Mouse (Mus musculus) forebrain, embryonic 12.5 days (tissue): Measurements from ENCODE around the gene Kcnt2. TPM values are rescaled to one million over a fixed set of nuclear protein-coding genes. Genes with fewer than 3 reads are reported as not detected.

Experiments
- ATAC-seq: fragments of 200-750 bp; cut with Nextera tagmentation; 2 replicates; pipeline ENCODE4 v1.8.0; 2017; ENCODE audit warnings: moderate TSS enrichment; ENCODE audit not compliant: low FRiP score
- H3K27ac ChIP-seq: fragments of 300-500 bp; sonication (generic); 2 replicates; pipeline ENCODE4 v1.5.1; 2016; ENCODE audit warnings: mild to moderate bottlenecking
- H3K27me3 ChIP-seq: fragments of 300-500 bp; sonication (generic); 2 replicates; pipeline ENCODE4 v1.6.1; 2016; ENCODE audit warnings: mild to moderate bottlenecking
- H3K36me3 ChIP-seq: fragments of 300-500 bp; sonication (generic); replicated peaks from 2 replicates; pipeline ENCODE4 v1.6.1; 2016; ENCODE audit warnings: mild to moderate bottlenecking
- H3K4me1 ChIP-seq: fragments of 300-500 bp; sonication (generic); 2 replicates; pipeline ENCODE4 v1.6.1; 2016
- H3K4me2 ChIP-seq: fragments of 300-500 bp; sonication (generic); 2 replicates; pipeline ENCODE4 v1.6.1; 2016; ENCODE audit warnings: mild to moderate bottlenecking, moderate library complexity
- H3K4me3 ChIP-seq: fragments of 300-500 bp; sonication (generic); replicated peaks from 2 replicates; pipeline ENCODE4 v1.5.1; 2016; ENCODE audit warnings: mild to moderate bottlenecking
- H3K9ac ChIP-seq: fragments of 300-500 bp; sonication (generic); 2 replicates; pipeline ENCODE4 v1.6.1; 2016; ENCODE audit warnings: mild to moderate bottlenecking
- H3K9me3 ChIP-seq: fragments of 300-500 bp; sonication (generic); 2 replicates; pipeline ENCODE4 v1.6.1; 2016
- WGBS: fragments of 180-500 bp; shearing (Covaris S2); methylation state at CpG from one replicate; pipeline ENCODE4 v1.1.7; 2016; 5-methylcytosine and 5-hydroxymethylcytosine counted together
- polyA plus RNA-seq: library from polyadenylated mRNA; unstranded; fragments of >200 nt; fragmentation: Nextera tagmentation; extraction: Ambion mirVana; gene quantifications from 2 replicates; pipeline ENCODE4 v1.2.1, GENCODE M21; 2016

Kcnt2 gene
- polyA plus RNA-seq, 1 experiment from 2014 or later, result 1.9 TPM

DNA sequence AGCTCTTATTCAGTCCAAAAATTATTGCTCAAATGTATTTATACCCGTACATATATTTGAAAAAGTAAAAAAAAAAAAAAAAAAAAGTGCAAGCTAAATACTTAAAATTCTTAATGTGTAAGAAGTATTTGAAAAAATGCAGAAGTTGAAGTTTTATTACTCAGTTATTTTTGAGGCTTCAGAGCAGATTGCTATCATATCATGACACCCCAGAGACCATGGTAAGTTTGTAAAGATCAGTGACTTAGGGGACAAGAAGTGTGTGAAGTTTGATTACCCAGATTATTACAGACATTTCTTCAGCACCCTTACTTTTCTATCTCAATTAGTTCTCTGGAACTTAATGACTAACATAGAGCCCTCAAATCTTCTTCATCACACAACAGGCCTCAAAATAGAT, 58.3 kb downstream of the Kcnt2 start:
- Histone ChIP-seq H3K9ac (no peak overlapping the region), H3K4me3 (no peak overlapping the region), H3K4me1 (no peaks in the 10 kb centered on the region), H3K36me3 (no peaks in the 10 kb centered on the region), H3K27ac (no peak overlapping the region), H3K9me3 (peaks cover 7% of the 10 kb centered on the region; the same call in 1 of the 2 replicates), H3K4me2 (no peak overlapping the region), H3K27me3 (no peaks in the 10 kb centered on the region)
- 89% methylated on average over 1 of the region's 1 CpGs for WGBS
- ATAC-seq, result no peak

GRCm38 (mm10) chr1:140305344-140305743, 59.4 kb downstream of the Kcnt2 start:
- Histone ChIP-seq H3K4me3 (no peak overlapping the region), H3K36me3 (no peaks in the 10 kb centered on the region), H3K9me3 (peaks cover 7% of the 10 kb centered on the region; the same call in 1 of the 2 replicates), H3K27ac (no peak overlapping the region), H3K4me1 (no peaks in the 10 kb centered on the region), H3K9ac (no peak overlapping the region), H3K4me2 (no peak overlapping the region), H3K27me3 (no peaks in the 10 kb centered on the region)
- no peak for ATAC-seq

- H3K27ac ChIP-seq, result no peak overlapping the region
- no peak overlapping the region for H3K4me2 ChIP-seq
- no peak for ATAC-seq
- no peaks in the 10 kb centered on the region for H3K4me1 ChIP-seq
- no peak overlapping the region for H3K4me3 ChIP-seq
- peaks cover 7% of the 10 kb centered on the region; the same call in 1 of the 2 replicates for H3K9me3 ChIP-seq
- no peaks in the 10 kb centered on the region for H3K27me3 ChIP-seq
- H3K9ac ChIP-seq, result no peak overlapping the region
- WGBS, result 87% methylated on average over 2 of the region's 2 CpGs
- H3K36me3 ChIP-seq, result no peaks in the 10 kb centered on the region
Observed at GRCm38 (mm10) chr1:140306339-140306738, 60.4 kb downstream of the Kcnt2 start.

- Histone ChIP-seq H3K36me3 (no peaks in the 10 kb centered on the region), H3K4me3 (no peak overlapping the region), H3K9me3 (no peaks in the 10 kb centered on the region), H3K27me3 (no peaks in the 10 kb centered on the region), H3K4me2 (no peak overlapping the region), H3K27ac (no peak overlapping the region), H3K9ac (no peak overlapping the region), H3K4me1 (no peaks in the 10 kb centered on the region)
- no peak for ATAC-seq
- WGBS, result 94% methylated on average over 2 of the region's 2 CpGs
Observed at GRCm38 (mm10) chr1:140310739-140311138, 64.8 kb downstream of the Kcnt2 start.

- H3K27me3 ChIP-seq, result no peaks in the 10 kb centered on the region
- no peak overlapping the region for H3K4me2 ChIP-seq
- H3K36me3 ChIP-seq, result no peaks in the 10 kb centered on the region
- WGBS, result 84% methylated on average over 3 of the region's 3 CpGs
- no peak for ATAC-seq
- no peak overlapping the region for H3K9ac ChIP-seq
- H3K27ac ChIP-seq, result no peak overlapping the region
- H3K9me3 ChIP-seq, result no peaks in the 10 kb centered on the region
- H3K4me3 ChIP-seq, result no peak overlapping the region
- no peaks in the 10 kb centered on the region for H3K4me1 ChIP-seq
Observed at GRCm38 (mm10) chr1:140325088-140325487, 79.1 kb downstream of the Kcnt2 start.

- Histone ChIP-seq H3K27me3 (no peaks in the 10 kb centered on the region), H3K27ac (no peak overlapping the region), H3K4me2 (no peak overlapping the region), H3K4me1 (no peaks in the 10 kb centered on the region), H3K36me3 (no peaks in the 10 kb centered on the region), H3K9me3 (no peaks in the 10 kb centered on the region), H3K9ac (no peak overlapping the region), H3K4me3 (no peak overlapping the region)
- ATAC-seq, result no peak
- WGBS, result 79% methylated on average over 3 of the region's 3 CpGs
Observed at GRCm38 (mm10) chr1:140326709-140327108, 80.8 kb downstream of the Kcnt2 start.

- Histone ChIP-seq H3K4me1 (no peaks in the 10 kb centered on the region), H3K9ac (no peak overlapping the region), H3K4me2 (no peak overlapping the region), H3K36me3 (no peaks in the 10 kb centered on the region), H3K4me3 (no peak overlapping the region), H3K9me3 (no peaks in the 10 kb centered on the region), H3K27me3 (no peaks in the 10 kb centered on the region), H3K27ac (no peak overlapping the region)
- 87% methylated on average over 3 of the region's 3 CpGs for WGBS
- no peak for ATAC-seq
Observed at GRCm38 (mm10) chr1:140333702-140334101, 87.7 kb downstream of the Kcnt2 start.

- Histone ChIP-seq H3K27me3 (no peaks in the 10 kb centered on the region), H3K4me3 (no peak overlapping the region)
Observed at GRCm38 (mm10) chr1:140338417-140338816, 92.5 kb downstream of the Kcnt2 start.

DNA sequence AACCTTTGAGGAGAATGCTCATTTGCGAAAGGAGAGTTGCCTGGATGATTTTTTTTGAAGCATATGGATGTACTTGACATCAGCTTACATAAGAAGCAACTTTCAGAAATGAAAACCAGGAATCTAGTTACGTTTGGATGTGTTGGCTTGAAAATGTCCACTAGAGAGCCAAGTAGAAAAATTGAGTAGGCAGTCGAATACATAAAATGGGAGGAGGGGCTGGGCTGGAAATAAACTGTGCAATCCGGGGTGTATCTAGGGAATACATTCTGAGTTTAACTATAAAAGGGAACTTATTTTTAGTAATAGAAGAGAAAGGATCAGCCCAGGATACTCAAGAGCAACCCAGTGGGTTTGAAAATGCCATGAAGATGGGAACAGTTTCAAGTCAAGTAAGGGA, 93.4 kb downstream of the Kcnt2 start:
- Histone ChIP-seq H3K9ac (no peak overlapping the region), H3K4me3 (no peak overlapping the region), H3K4me2 (no peak overlapping the region), H3K36me3 (no peaks in the 10 kb centered on the region), H3K27ac (no peak overlapping the region), H3K27me3 (no peaks in the 10 kb centered on the region), H3K4me1 (no peaks in the 10 kb centered on the region), H3K9me3 (no peaks in the 10 kb centered on the region)
- no peak for ATAC-seq
- 86% methylated on average over 4 of the region's 4 CpGs for WGBS

More at GRCm38 (mm10) chr1:140338417-140338816, 92.5 kb downstream of the Kcnt2 start:
- Histone ChIP-seq H3K4me2 (no peak overlapping the region), H3K4me1 (no peaks in the 10 kb centered on the region), H3K9me3 (no peaks in the 10 kb centered on the region), H3K27ac (no peak overlapping the region), H3K9ac (no peak overlapping the region), H3K36me3 (no peaks in the 10 kb centered on the region)
- ATAC-seq, result no peak

DNA sequence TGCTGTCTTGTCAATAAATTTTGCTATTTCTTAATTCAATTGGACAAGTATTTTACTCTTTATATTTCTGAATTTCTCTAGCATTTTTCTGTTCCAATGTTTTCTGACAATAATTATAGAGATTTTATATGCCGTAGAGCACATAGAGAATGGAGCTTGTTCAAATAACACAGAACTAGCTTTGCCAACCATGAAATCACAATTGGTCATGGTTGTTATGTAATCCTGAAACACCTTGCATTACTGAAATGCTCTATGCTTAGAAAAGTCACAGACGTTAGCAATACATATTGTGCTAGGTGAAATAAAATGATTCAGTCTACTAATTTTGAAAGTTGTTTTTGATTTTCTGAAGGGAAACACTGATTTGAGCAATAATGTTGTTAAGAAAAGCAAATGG, 118.8 kb downstream of the Kcnt2 start:
- Histone ChIP-seq H3K27me3 (no peaks in the 10 kb centered on the region), H3K4me1 (no peaks in the 10 kb centered on the region), H3K9ac (no peak overlapping the region), H3K9me3 (no peaks in the 10 kb centered on the region), H3K36me3 (no peaks in the 10 kb centered on the region), H3K4me3 (no peak overlapping the region), H3K4me2 (no peak overlapping the region), H3K27ac (no peak overlapping the region)
- WGBS, result 80% methylated on average over 2 of the region's 2 CpGs
- ATAC-seq, result no peak

- no peak overlapping the region for H3K4me2 ChIP-seq
- H3K36me3 ChIP-seq, result no peaks in the 10 kb centered on the region
- H3K4me1 ChIP-seq, result no peaks in the 10 kb centered on the region
- 68% methylated on average over 1 of the region's 1 CpGs for WGBS
- H3K9ac ChIP-seq, result no peak overlapping the region
- no peak overlapping the region for H3K4me3 ChIP-seq
- ATAC-seq, result no peak
- no peaks in the 10 kb centered on the region for H3K9me3 ChIP-seq
- no peak overlapping the region for H3K27ac ChIP-seq
- H3K27me3 ChIP-seq, result no peaks in the 10 kb centered on the region
Observed at GRCm38 (mm10) chr1:140373532-140373931, 127.6 kb downstream of the Kcnt2 start.

DNA sequence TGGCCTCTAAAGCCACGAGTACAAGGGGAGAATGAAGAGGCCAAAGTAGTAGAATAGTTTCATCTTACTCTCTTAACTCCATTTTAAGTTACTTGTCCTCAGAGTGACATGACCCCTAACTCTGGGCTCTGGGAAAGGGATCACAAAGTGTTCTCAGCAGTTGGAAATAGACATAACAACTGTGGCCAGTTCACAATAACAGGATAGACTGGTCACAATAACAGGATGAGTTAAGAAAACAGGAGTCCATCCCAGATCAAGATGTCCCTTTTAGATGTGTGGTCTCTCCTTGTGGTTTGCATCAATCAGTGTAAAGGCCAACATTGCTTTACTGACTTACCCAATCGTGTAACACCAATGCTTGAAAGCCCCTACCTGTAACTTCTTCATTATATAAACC, 132.8 kb downstream of the Kcnt2 start:
- no peaks in the 10 kb centered on the region for H3K4me1 ChIP-seq
- H3K27me3 ChIP-seq, result no peaks in the 10 kb centered on the region
- ATAC-seq, result no peak
- no peak overlapping the region for H3K4me3 ChIP-seq
- no peaks in the 10 kb centered on the region for H3K36me3 ChIP-seq
- H3K4me2 ChIP-seq, result no peak overlapping the region
- WGBS, result 81% methylated on average over 2 of the region's 2 CpGs
- no peaks in the 10 kb centered on the region for H3K9me3 ChIP-seq
- H3K27ac ChIP-seq, result no peak overlapping the region
- H3K9ac ChIP-seq, result no peak overlapping the region

DNA sequence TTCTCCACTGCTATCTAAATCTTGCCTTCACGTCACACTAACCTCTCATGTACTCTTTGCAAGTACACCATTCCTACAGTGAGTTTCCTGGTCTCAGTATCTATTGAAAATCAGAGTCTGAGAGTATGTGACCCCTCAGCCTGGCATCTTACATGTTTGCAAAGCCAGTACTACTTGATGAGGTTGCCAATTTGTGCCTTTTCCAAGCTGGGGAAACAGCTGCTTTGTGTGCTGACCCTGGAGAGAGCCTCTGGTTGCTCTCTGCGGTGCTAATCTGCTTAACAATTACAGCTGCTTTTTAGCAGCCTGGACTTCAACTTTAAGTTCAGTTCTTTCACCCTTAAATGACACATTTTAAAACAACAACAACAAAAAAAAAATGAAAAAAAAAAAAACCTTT, 133.6 kb downstream of the Kcnt2 start:
- no peaks in the 10 kb centered on the region for H3K4me1 ChIP-seq
- no peak overlapping the region for H3K4me3 ChIP-seq
- no peaks in the 10 kb centered on the region for H3K9me3 ChIP-seq
- no peak for ATAC-seq
- no peak overlapping the region for H3K9ac ChIP-seq
- WGBS, result 37% methylated on average over 2 of the region's 2 CpGs
- no peak overlapping the region for H3K27ac ChIP-seq
- H3K27me3 ChIP-seq, result no peaks in the 10 kb centered on the region
- no peak overlapping the region for H3K4me2 ChIP-seq
- no peaks in the 10 kb centered on the region for H3K36me3 ChIP-seq

GRCm38 (mm10) chr1:140381093-140381492, 135.1 kb downstream of the Kcnt2 start:
- Histone ChIP-seq H3K9ac (no peak overlapping the region), H3K36me3 (no peaks in the 10 kb centered on the region), H3K4me2 (no peak overlapping the region), H3K27ac (no peak overlapping the region), H3K4me1 (no peaks in the 10 kb centered on the region), H3K27me3 (no peaks in the 10 kb centered on the region), H3K9me3 (no peaks in the 10 kb centered on the region), H3K4me3 (no peak overlapping the region)
- ATAC-seq, result no peak; the same call in 1 of the 2 replicates
- 97% methylated on average over 3 of the region's 3 CpGs for whole genome bisulfite sequencing
